Mouse (Mus musculus) c-Kit-positive CD71-negative TER-119-negative erythroid progenitor cells, embryonic 14.5 days (primary cell): ENCODE measurements at regions not wholly inside any gene's neighbourhood (a gene's known extent, or its start where the extent isn't known, plus 50 kb on each side); places are given as distances from the start of the nearest gene placed in this dataset.

Source experiments
- DNase-seq: peaks from one replicate; pipeline ENCODE4 v3.0.0-alpha.2; 2013; ENCODE audit warnings: low read depth

- DNase-seq, result peak; percentile 50
These were observed 79.2 kb upstream of the Sulf2 start for GRCm38 (mm10) chr2:166234579-166235212.

DNA sequence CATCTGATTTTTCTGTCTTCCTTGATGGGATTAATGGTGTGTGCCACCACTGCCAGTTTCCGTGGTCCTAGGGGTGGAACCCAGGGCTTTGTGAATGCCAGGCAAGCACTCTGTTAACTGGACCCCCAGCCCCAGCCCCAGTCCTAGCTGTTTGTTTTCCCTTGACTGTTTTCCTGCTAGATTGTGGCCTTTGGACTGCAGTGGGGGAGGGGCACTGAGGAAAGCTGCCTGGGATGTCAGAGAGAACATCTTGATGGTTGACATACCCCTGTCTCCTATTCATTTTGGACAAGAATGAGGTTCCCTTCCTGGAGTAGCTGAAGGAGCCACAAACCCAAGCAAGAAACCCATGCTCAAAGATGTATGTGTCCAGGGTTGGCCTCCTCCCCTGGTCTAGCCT lies 77.8 kb upstream of the Sulf2 start:
- DNase-seq, result no peak

DNA sequence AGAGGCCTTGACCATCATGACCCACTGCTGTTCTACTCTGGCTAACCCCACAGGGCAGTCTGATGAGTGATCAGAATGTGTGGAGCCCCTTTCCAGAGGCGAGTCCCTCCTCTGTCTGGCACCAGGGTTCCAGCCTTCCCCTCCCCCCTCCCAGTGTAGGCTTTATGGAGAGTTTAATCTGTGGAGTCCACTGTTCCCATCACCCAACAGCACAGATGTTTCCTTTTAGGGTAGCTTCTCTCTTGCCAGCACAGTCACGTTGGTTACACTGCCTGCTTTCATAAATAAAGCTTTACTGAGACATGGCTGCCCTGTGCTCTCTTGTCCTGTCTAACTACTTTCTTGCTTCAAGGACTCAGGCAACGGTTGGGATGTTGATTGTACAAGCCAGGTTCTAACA lies 76.9 kb upstream of the Sulf2 start:
- no peak for DNase-seq

- DNase-seq, result no peak
These were observed 75.2 kb upstream of the Sulf2 start for GRCm38 (mm10) chr2:166230617-166231016.

DNA sequence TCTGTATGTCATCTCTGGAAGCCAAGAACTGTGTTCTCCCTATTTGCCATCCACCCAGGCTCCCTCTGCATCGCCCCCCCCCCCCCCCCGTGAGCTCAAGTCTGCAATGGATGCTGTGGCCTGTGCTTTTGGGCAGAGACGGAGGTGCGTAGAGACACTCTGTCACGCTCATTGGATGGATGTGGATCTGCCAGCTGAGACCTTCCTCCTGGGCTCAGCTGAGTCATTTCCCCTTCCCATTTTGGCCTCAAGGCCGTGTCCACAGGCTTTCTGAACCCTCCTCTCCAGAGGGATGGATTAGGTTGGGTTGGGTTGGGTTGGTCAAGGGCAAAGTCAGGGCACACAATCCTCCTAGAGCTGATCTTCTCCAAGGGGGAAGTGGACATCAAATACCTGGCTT lies 72.9 kb upstream of the Sulf2 start:
- no peak for DNase-seq

DNA sequence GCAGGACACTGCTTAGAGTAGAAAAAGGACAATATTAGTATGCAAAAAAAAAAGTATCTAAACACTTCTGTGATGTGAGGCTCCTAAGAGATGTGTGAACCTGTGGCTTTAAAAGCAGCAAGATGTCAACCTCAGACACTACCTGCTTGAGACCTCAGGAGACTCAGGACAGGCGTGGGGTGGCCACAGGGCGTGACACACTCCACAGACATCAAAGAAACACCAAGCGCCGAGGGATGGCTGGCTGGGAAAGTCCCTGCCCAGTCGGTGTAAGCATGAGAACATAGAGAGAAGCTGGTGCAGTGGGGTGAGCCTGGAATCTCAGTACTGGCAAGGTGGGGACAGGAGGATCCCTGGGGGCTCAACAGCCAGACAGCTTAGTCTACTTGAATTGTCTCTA lies 72.0 kb upstream of the Sulf2 start:
- no peak for DNase-seq

GRCm38 (mm10) chr2:166226929-166227328 lies 71.5 kb upstream of the Sulf2 start:
- DNase-seq, result no peak

- DNase-seq, result no peak
These were observed 70.9 kb upstream of the Sulf2 start for GRCm38 (mm10) chr2:166226331-166226730.

DNA sequence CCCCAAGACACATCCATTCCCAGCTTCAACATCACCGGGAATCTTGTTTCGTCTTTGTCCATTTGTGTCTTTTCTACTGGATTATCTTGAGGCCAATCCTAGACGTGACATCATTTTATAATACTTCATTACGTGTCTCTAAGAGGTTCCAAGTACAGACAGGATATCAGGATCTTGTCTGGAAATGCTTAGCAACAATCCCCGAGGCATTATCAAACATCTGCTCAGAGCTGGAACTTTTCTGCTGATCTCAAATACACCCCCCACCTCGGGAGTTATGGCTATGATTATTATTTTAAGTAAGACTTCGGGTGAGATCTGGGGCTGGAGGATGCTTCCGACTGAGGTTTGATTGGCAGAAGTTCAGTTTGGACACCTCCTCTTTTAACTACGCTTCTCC lies 69.9 kb upstream of the Sulf2 start:
- no peak for DNase-seq

GRCm38 (mm10) chr2:166218783-166219182 lies 63.3 kb upstream of the Sulf2 start:
- DNase-seq, result no peak

DNA sequence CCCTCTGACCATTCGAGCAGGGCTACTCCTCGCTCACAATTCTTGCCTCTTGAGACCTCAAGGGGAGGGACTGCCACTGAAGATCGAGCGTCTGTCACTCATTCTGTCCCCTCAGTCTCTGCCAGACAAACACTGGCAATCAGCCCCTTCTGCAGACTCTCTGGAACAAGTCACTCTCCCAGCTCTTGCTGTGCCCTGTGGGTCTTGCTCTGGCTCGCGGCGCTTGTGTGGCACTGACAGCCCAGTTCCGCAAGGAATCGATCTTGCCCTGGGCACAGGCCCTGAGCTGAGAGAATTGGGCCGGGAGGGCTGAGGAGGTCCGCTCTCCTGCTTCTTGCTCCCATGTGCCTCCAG lies 61.0 kb upstream of the Sulf2 start:
- DNase-seq, result no peak

DNA sequence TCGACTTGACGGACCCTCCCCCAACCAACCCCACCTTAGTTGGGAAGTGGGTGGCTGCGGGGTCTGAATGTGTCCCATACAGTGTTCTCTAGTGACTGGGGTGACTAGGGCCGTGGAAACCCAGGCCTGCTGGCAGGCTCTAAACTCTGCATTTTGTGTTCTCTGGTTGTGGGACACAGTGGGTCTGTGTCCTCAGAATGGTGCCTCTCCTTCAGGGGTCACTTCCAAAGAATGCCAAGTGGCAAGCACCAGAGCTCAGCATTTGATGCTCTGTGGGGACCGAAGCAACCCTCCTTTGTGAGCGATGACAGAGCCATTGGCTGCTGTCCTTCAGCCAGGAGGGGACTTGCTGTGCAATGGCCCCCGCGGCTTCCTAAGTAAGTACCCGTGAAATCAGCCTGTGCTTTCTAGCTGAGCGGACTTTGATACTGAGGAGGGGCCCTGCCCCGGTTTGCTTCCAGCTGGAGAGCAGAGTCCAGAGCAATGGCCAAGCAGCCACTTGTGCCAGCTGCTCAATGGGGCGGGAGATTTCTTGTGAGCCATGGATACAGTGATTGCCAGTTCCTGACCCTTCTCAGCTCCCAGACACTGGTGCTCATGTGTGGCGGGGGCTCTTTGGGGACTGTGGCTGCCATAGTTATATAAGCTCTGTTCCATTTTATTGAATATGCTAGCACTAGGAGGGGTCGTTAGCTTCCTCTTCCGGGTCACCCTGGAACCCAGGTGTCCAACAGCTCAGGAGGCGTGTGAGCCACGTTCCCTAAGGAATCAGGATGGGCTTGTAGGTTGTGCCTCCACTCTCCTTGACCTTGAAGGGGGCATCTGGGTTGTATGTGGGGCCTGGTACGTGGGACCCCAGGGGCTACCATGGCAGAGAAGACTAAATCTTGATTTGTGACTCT lies 60.4 kb upstream of the Sulf2 start:
- DNase-seq, result no peak

DNA sequence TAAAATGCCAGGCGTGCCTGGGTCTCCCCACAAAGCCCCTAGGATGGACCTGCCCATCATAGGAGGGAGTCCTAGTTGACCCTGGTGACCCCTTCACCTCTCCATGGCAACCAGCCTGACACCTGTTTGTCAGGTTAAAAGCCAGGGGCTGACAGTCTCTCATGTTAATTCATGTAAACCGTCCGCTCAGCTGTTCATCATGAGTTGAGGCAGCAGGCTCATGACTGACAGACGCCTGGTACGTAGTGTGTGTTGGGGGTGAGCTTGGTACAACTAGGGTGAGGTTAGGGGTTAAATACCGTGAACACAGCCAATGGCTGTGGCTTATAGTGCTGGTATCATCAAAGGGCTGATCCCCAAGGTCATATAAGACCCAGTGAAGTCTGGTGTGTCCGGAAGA lies 59.7 kb upstream of the Sulf2 start:
- no peak for DNase-seq

DNA sequence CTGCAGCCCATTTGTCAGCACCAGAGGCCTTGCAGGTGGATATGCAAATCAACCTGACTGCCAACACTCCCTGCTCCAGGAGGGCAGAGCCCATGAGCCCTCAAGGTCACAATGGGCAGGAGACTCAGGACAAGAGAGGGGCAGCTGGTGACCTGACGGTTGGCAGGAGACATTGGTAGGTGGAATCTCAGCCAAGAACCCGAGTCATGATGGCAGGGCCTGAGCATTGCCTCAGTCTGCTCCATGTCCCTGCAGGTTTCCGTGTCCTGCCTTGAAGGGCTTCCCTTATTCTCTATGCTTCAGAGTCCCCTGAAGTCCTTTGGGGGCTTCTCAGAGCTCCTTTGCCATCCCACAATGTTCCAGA lies 51.7 kb upstream of the Sulf2 start:
- no peak for DNase-seq

DNA sequence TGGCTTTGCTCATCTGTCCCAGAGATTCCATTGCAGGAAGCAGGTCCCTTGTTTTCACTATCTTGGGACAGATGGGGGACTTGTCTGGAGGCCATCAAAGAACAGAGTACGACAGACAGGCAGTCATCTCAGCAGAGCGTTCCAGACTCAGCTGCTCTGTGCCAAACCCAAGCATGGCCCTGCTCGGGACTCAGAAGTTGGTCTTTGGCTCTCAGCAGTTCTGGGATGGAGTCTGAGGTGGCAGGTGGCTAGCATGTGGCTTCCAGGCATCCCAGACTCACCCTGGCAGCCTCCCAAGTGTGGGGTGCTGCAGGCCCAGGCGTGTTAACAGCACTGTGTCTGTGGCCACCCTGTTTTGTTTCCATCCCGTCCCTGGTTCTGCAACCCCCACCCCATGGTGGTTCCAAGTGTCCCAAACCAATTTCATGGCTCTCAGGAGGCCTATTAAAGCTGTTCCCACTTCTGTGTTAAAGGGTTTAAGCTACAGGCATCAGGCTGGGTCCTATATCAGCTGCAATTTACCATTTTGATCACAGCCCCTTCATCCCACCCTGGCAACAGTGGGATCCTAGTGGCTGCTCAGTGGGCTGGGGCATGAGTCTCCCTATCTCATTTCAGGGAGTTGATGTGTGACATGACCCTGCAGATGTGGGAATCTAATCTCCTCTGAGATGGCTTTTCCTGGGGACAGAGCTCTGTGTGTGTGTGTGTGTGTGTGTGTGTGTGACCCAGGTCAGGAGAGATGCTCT lies 51.1 kb upstream of the Sulf2 start:
- DNase-seq, result no peak
